Mouse (Mus musculus): ENCODE data around the gene Tex101.

DNA sequence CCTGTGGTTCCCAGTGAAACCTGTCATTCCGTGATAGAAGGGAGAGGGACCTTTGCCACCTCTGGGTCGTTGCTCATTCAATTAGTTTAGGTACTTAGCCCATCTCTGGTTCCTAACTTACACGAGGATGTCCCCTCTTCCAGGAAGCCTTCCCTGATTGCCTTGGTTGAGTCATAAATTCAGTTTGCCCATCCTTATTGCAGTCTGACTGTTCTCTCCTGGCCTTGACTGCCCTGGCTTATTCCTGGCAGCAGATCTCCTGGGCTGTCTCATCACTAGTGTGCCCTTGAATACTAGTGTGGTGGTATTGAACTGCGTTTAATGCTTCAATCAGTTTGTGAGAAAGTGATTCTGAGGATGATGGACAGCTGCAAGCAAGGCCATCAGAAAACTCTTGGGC is 46.8 kb downstream of the Tex101 start:
- TF ChIP-seq CHD2 (IDR thresholded peaks at IDR 0.05; ENCODE audit: low read depth, low read length), result no peak
- TF ChIP-seq ZC3H11A (IDR thresholded peaks at IDR 0.05; ENCODE audit: borderline replicate concordance, low read depth, low read length), result no peak
- TF ChIP-seq ZNF384 (IDR thresholded peaks at IDR 0.05; ENCODE audit: low read depth, low read length), result no peak
- TF ChIP-seq HCFC1 (IDR thresholded peaks at IDR 0.05; ENCODE audit: borderline replicate concordance, insufficient read depth, low read length), result no peak
